Mouse (Mus musculus): ENCODE measurements around the gene Apbb2. TPM values are rescaled to one million over a fixed set of nuclear protein-coding genes. Genes with fewer than 3 reads are reported as not detected.

The Apbb2 gene
- polyA plus RNA-seq, 1 experiment = 27.7 TPM

- H3K4me1 ChIP-seq (ENCODE audit: control insufficient read depth, insufficient read depth, low read length) = no peaks in the 10 kb centered on the region
- H3K4me3 ChIP-seq (ENCODE audit: insufficient read depth, low read depth, low read length) = no peak overlapping the region
- H3K27ac ChIP-seq (ENCODE audit: insufficient read depth, low read depth, low read length) = no peak overlapping the region
- WGBS = 86% methylated on average over 2 of the region's 2 CpGs
- no peaks in the 10 kb centered on the region for H3K27me3 ChIP-seq (replicated peaks; ENCODE audit: control insufficient read depth, insufficient read depth, low read length)
- no peak for DNase-seq
- TF ChIP-seq CTCF (conservative IDR thresholded peaks at IDR 0.05; ENCODE audit: insufficient read depth, insufficient read length, low read depth, low read length) (no peak), POLR2A (IDR thresholded peaks at IDR 0.05; ENCODE audit: low read depth, low read length) (no peak)
- H3K36me3 ChIP-seq (ENCODE audit: control insufficient read depth, insufficient read depth, low read length) = no peaks in the 10 kb centered on the region
These were observed 189.5 kb downstream of the Apbb2 start for GRCm38 (mm10) chr5:66429076-66429475.

GRCm38 (mm10) chr5:66428071-66428470 lies 190.5 kb downstream of the Apbb2 start:
- TF ChIP-seq POLR2A (IDR thresholded peaks at IDR 0.05; ENCODE audit: low read depth, low read length) (no peak), CTCF (conservative IDR thresholded peaks at IDR 0.05; ENCODE audit: insufficient read depth, insufficient read length, low read depth, low read length) (no peak)
- H3K27ac ChIP-seq (ENCODE audit: insufficient read depth, low read depth, low read length) = no peak overlapping the region
- H3K4me3 ChIP-seq (ENCODE audit: insufficient read depth, low read depth, low read length) = no peak overlapping the region
- no peak for DNase-seq
- no peaks in the 10 kb centered on the region for H3K4me1 ChIP-seq (ENCODE audit: control insufficient read depth, insufficient read depth, low read length)
- H3K27me3 ChIP-seq (replicated peaks; ENCODE audit: control insufficient read depth, insufficient read depth, low read length) = no peaks in the 10 kb centered on the region
- H3K36me3 ChIP-seq (ENCODE audit: control insufficient read depth, insufficient read depth, low read length) = no peaks in the 10 kb centered on the region

GRCm38 (mm10) chr5:66423909-66424308 lies 194.7 kb downstream of the Apbb2 start:
- H3K27ac ChIP-seq (ENCODE audit: insufficient read depth, low read depth, low read length) = no peak overlapping the region
- H3K4me1 ChIP-seq (ENCODE audit: control insufficient read depth, insufficient read depth, low read length) = no peaks in the 10 kb centered on the region
- H3K4me3 ChIP-seq (ENCODE audit: insufficient read depth, low read depth, low read length) = no peak overlapping the region
- no peak for TF ChIP-seq POLR2A (IDR thresholded peaks at IDR 0.05; ENCODE audit: low read depth, low read length)
- TF ChIP-seq CTCF (conservative IDR thresholded peaks at IDR 0.05; ENCODE audit: insufficient read depth, insufficient read length, low read depth, low read length) = no peak
- H3K36me3 ChIP-seq (ENCODE audit: control insufficient read depth, insufficient read depth, low read length) = no peaks in the 10 kb centered on the region
- DNase-seq = peak; percentile 61
- WGBS = 59% methylated on average over 4 of the region's 4 CpGs
- no peaks in the 10 kb centered on the region for H3K27me3 ChIP-seq (replicated peaks; ENCODE audit: control insufficient read depth, insufficient read depth, low read length)

GRCm38 (mm10) chr5:66423466-66423865 lies 195.1 kb downstream of the Apbb2 start:
- no peak for DNase-seq

GRCm38 (mm10) chr5:66421954-66422353 lies 196.6 kb downstream of the Apbb2 start:
- H3K36me3 ChIP-seq (ENCODE audit: control insufficient read depth, insufficient read depth, low read length) = no peaks in the 10 kb centered on the region
- WGBS = 81% methylated on average over 4 of the region's 4 CpGs
- no peaks in the 10 kb centered on the region for H3K4me1 ChIP-seq (ENCODE audit: control insufficient read depth, insufficient read depth, low read length)
- H3K4me3 ChIP-seq (ENCODE audit: insufficient read depth, low read depth, low read length) = no peak overlapping the region
- DNase-seq = no peak
- no peak overlapping the region for H3K27ac ChIP-seq (ENCODE audit: insufficient read depth, low read depth, low read length)
- no peak for TF ChIP-seq POLR2A (IDR thresholded peaks at IDR 0.05; ENCODE audit: low read depth, low read length)
- no peak for TF ChIP-seq CTCF (conservative IDR thresholded peaks at IDR 0.05; ENCODE audit: insufficient read depth, insufficient read length, low read depth, low read length)
- no peaks in the 10 kb centered on the region for H3K27me3 ChIP-seq (replicated peaks; ENCODE audit: control insufficient read depth, insufficient read depth, low read length)

More at GRCm38 (mm10) chr5:66423466-66423865, 195.1 kb downstream of the Apbb2 start:
- Histone ChIP-seq H3K36me3 (ENCODE audit: control insufficient read depth, insufficient read depth, low read length) (no peaks in the 10 kb centered on the region), H3K27me3 (replicated peaks; ENCODE audit: control insufficient read depth, insufficient read depth, low read length) (no peaks in the 10 kb centered on the region), H3K4me3 (ENCODE audit: insufficient read depth, low read depth, low read length) (no peak overlapping the region), H3K27ac (ENCODE audit: insufficient read depth, low read depth, low read length) (no peak overlapping the region), H3K4me1 (ENCODE audit: control insufficient read depth, insufficient read depth, low read length) (no peaks in the 10 kb centered on the region)
- WGBS = 93% methylated on average over 4 of the region's 4 CpGs
- TF ChIP-seq CTCF (conservative IDR thresholded peaks at IDR 0.05; ENCODE audit: insufficient read depth, insufficient read length, low read depth, low read length) = no peak
- no peak for TF ChIP-seq POLR2A (IDR thresholded peaks at IDR 0.05; ENCODE audit: low read depth, low read length)

- DNase-seq = no peak
- WGBS = 86% methylated on average over 15 of the region's 15 CpGs
These were observed 197.4 kb downstream of the Apbb2 start for GRCm38 (mm10) chr5:66421230-66421629.

GRCm38 (mm10) chr5:66420011-66420410 lies 198.6 kb downstream of the Apbb2 start:
- Histone ChIP-seq H3K4me1 (ENCODE audit: control insufficient read depth, insufficient read depth, low read length) (no peaks in the 10 kb centered on the region), H3K4me3 (ENCODE audit: insufficient read depth, low read depth, low read length) (no peak overlapping the region), H3K27me3 (replicated peaks; ENCODE audit: control insufficient read depth, insufficient read depth, low read length) (no peaks in the 10 kb centered on the region), H3K27ac (ENCODE audit: insufficient read depth, low read depth, low read length) (no peak overlapping the region), H3K36me3 (ENCODE audit: control insufficient read depth, insufficient read depth, low read length) (no peaks in the 10 kb centered on the region)
- WGBS = 75% methylated on average over 7 of the region's 7 CpGs
- TF ChIP-seq CTCF (conservative IDR thresholded peaks at IDR 0.05; ENCODE audit: insufficient read depth, insufficient read length, low read depth, low read length) = no peak
- TF ChIP-seq POLR2A (IDR thresholded peaks at IDR 0.05; ENCODE audit: low read depth, low read length) = no peak
- DNase-seq = no peak

More at GRCm38 (mm10) chr5:66421230-66421629, 197.4 kb downstream of the Apbb2 start:
- no peak overlapping the region for H3K27ac ChIP-seq (ENCODE audit: insufficient read depth, low read depth, low read length)
- TF ChIP-seq POLR2A (IDR thresholded peaks at IDR 0.05; ENCODE audit: low read depth, low read length) (no peak), CTCF (conservative IDR thresholded peaks at IDR 0.05; ENCODE audit: insufficient read depth, insufficient read length, low read depth, low read length) (no peak)
- no peaks in the 10 kb centered on the region for H3K27me3 ChIP-seq (replicated peaks; ENCODE audit: control insufficient read depth, insufficient read depth, low read length)
- no peaks in the 10 kb centered on the region for H3K4me1 ChIP-seq (ENCODE audit: control insufficient read depth, insufficient read depth, low read length)
- no peaks in the 10 kb centered on the region for H3K36me3 ChIP-seq (ENCODE audit: control insufficient read depth, insufficient read depth, low read length)
- H3K4me3 ChIP-seq (ENCODE audit: insufficient read depth, low read depth, low read length) = no peak overlapping the region

Measured in kidney, adult 2 months (tissue).